Mouse (Mus musculus): ENCODE measurements at regions not wholly inside any gene's neighbourhood (a gene's known extent, or its start where the extent isn't known, plus 50 kb on each side); places are given as distances from the start of the nearest gene placed in this dataset.

DNA sequence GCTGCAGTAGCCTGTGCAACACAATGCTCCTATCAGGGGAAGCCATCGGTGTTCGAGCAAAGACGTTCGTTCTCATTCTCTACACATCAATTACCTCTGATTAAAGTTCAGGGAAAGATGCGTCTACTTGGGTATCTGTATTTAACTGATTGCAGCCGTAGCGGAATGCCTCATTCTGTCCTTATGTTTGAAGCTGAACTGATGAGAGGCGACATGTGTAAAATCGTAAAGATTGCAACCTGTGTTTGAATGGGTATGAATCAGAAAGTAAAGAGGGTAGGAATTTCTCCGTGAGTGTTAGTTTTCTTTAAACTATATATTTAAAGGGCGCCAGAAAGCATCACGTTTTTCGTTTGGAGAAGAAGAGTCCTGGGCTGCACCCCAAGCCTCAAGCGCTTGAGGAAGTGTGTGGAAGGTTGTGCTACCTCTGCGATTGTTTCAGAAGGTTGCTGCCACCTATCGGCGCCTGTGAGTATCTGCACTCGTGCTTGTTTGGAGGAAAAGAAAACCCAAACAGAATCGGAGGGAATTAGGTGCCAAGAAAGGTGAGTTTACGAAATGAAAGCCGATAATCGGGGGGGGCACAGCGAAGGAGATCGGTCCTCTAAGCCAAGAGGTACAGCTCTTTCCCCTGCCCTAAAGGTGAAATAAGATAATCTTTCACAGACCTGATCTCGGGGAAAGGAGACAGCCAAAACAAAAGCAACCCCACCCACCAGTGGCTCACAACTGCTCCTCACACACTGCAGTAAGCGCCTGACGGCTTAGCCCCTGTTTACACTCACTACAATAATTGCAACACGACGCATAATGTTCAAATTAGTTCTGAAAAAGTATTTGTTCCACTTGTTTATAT lies 346.4 kb upstream of the Prkcq start:
- peak; percentile 61 for DNase-seq (ENCODE audit: low spot score)

DNA sequence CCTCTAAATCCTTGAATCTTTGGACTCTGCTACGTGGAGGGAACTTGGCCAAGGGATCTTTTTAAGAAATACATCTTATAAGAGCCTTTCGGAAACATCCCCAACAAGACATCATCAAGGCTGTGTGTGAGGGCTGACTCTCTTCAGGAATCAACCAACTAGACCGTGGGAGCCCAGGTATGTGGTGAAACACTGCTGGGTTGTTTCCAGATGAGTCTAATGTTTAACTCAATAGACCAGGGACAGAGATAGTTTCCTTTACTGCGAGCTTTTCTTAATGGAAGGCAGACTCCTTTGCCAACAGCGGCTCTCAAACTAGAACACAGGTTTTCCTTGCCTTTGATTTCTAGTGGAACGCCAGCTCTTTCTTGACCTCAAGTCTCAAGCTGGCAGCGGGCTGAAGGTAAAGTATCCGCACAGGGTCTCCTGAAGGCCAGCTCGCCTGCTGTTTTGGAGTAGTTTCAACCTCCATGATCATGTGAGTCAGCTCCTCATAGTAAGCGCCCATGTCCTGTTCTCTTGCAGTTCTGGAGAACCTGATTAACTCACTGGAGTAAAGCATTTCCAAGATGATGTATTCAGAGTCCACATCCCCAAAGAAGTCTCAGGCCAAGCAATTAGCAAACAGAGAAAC lies 345.7 kb upstream of the Prkcq start:
- no peak for DNase-seq (ENCODE audit: low spot score)

- no peak for DNase-seq (ENCODE audit: low spot score)
Measured at GRCm38 (mm10) chr2:10839976-10840375, 331.9 kb upstream of the Prkcq start.

DNA sequence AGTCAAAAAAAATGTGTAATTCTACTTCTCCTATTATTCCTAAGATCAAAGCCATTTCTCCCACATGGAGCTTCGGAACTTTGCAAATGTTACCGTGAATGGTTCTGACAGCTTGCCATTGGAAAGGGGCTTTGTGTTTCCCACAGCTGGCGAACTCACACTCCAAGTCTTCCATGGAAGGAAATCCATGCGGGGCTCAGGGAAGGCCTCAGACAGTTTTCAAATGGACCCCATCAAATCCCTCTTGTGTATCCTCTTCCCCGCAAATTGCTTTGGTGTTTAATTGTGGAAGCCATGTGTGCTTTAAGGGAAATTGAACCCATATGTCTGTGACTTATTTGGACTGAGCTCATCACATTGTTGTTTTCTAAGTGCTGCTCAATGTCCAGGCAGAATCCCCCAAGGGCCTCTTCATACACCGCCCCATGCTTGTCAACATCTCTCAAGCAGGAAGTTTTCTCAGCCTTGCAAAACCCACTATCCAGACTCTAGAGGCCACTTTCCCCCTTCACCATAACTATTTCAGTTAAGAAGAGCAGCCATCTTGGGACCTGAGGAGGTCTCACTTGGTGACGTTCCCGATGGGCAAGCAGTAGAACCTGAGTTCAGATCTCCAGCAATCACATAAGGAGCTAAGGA lies 310.1 kb upstream of the Prkcq start:
- no peak for DNase-seq (ENCODE audit: low spot score)

DNA sequence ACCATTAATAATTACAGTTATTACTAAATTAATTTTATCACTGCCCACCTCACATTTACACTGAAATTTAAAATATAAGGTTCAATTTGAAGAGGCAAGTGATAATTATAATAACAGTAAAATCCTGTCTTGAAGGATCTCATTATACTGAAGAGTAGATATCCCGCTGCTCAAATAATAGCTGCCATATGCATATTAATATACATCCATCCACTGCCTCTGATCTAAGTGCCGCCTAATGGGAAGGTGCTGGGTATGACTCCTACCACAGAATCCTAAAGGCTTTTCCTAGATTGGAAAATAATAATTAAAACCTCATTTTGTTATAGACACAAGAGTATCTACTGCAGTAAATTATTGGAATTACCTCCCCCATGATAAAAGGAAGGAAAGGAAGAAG lies 307.5 kb upstream of the Prkcq start:
- no peak for DNase-seq (ENCODE audit: low spot score)

GRCm38 (mm10) chr2:10874303-10874702 lies 297.6 kb upstream of the Prkcq start:
- no peak for DNase-seq (ENCODE audit: low spot score)

DNA sequence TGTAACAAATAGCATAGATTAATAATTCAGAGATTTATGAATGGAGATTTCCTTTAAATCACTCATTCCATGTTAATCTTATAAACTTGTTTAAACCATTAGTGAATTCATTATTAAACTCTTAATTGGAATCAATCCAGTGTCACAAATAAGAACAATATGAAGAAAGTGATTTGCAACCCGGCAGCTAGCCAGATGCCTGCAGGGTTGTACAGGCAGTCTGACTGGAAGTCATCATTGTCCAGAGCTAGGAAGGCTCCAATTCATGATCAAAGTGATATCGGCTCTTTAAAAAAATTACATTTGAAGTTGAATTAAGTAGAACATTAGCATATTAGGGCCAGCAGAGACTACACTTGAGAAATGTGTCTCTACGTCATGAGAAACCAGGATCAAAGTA lies 270.0 kb upstream of the Prkcq start:
- no peak for DNase-seq (ENCODE audit: low spot score)

GRCm38 (mm10) chr2:10919955-10920354 lies 252.0 kb upstream of the Prkcq start:
- DNase-seq (ENCODE audit: low spot score), result no peak

GRCm38 (mm10) chr2:10920686-10921485 lies 251.0 kb upstream of the Prkcq start:
- no peak for DNase-seq (ENCODE audit: low spot score)

DNA sequence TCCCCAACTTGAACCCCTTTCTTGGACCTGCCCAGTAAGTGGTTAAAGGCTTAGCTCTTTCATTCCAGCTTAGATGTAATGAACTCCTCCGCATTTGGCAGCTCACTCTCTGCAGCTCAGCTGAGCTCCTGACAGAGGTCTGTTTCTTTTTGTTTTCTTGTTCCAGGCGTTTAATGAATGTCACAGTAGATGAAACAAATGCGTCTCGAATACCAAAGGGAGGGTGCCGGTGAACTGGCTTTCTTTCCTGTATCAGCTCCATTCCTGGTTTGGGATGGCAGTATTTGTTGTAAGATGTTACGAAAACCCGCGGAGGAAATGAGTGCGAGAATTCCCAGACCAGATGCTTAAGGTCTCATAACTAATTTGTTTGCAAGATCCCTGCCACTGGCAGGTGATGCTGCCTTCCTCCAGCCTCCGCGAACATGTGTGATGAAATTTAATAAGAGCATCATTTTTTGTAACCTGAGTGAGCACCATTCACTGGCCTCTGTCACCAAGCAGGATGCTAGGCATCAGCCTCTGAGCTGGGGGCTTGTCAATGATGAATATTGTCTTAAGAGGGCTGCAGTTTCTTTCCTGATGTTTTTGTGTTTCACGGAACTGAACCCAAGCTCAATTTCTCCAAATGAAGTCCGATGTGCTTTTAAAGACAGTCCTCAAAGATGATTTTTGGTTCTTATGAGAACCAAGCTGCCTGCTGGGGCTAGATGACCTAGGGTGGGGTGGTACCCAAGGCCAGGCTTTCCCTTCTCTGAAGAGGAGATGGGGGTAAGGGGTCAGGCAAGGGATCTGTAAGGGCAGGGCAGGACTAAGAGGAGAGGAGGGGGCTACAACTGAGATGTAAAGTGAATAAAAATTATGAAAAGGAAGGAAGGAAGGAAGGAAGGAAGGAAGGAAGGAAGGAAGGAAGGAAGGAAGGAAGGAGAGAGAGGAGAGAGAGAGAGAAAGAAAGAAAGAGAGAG lies 250.1 kb upstream of the Prkcq start:
- DNase-seq (ENCODE audit: low spot score), result no peak

GRCm38 (mm10) chr2:10923984-10924383 lies 247.9 kb upstream of the Prkcq start:
- DNase-seq (ENCODE audit: low spot score), result no peak

DNA sequence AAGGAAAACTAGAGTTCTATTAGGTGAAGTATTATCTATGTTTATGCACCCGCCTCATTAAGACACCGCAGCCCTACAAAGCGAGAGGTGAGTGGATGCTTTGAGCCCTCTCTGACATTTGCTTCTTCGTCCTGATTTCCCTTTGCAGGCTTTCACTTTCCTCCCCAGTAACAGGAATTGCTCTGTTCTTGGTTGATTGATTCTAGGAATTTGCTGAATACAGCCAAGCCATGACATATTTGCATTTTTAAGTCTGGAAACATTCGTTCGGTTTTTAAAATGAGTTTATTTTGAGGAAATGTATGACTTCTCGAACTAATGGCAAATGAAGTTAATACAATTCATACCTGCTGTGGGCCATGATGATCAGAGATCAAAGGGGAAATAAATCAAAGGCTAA lies 246.5 kb upstream of the Prkcq start:
- DNase-seq (ENCODE audit: low spot score), result no peak

GRCm38 (mm10) chr2:10937405-10937804 lies 234.5 kb upstream of the Prkcq start:
- no peak for DNase-seq (ENCODE audit: low spot score)

- no peak for DNase-seq (ENCODE audit: low spot score)
Measured at GRCm38 (mm10) chr2:10965224-10965623, 206.7 kb upstream of the Prkcq start.

- DNase-seq (ENCODE audit: low spot score), result no peak
Measured at GRCm38 (mm10) chr2:10966891-10967290, 205.0 kb upstream of the Prkcq start.

DNA sequence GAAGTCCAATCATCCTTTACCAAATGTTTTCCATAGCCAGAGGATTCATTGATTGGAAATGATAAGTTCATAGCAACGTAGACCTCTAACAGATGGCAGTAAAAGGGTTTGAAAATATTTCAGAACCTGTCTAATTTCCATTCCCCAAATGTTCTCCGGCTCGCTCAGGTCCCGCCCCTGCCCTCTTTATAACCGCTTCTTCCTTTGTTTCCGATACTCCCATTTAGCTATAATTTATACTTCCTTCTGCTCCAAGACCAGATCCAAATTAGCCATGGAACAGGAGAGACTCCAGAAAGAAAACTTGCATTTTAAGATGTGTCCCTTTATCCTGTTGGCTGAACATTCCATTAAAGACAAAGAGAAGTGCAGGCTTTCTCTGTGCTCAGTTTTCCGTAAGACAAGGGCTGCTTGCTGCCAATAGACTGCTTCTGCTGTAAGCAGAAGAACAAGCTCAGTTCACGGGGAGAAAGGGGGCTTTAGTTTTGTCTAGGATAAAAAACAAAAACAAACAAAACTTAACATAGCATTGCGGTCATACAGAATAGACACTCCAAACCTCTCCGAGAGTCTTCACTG lies 202.7 kb upstream of the Prkcq start:
- DNase-seq (ENCODE audit: low spot score), result no peak

GRCm38 (mm10) chr2:10972051-10972450 lies 199.9 kb upstream of the Prkcq start:
- no peak for DNase-seq (ENCODE audit: low spot score)

DNA sequence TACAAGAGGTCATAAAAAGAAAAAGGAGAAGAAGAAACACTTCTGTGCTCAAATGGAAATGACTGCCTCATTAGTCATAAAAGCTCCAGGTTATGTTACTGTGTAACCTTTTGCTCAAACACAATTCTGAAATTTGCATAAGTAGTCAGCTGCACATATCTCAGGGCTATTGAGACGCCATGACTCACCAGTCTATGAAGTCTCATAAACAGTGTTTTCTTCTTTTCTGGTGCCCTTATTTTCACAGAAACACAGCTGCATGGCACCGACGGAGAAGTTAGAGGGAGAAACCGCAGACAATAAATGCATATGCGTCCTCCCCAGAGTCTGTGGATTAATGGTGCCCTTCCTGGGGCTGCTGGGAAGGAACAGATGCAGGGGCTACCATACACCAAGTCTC lies 193.1 kb upstream of the Prkcq start:
- no peak for DNase-seq (ENCODE audit: low spot score)

- DNase-seq (ENCODE audit: low spot score), result no peak
Measured at GRCm38 (mm10) chr2:10986101-10986500, 185.8 kb upstream of the Prkcq start.

DNA sequence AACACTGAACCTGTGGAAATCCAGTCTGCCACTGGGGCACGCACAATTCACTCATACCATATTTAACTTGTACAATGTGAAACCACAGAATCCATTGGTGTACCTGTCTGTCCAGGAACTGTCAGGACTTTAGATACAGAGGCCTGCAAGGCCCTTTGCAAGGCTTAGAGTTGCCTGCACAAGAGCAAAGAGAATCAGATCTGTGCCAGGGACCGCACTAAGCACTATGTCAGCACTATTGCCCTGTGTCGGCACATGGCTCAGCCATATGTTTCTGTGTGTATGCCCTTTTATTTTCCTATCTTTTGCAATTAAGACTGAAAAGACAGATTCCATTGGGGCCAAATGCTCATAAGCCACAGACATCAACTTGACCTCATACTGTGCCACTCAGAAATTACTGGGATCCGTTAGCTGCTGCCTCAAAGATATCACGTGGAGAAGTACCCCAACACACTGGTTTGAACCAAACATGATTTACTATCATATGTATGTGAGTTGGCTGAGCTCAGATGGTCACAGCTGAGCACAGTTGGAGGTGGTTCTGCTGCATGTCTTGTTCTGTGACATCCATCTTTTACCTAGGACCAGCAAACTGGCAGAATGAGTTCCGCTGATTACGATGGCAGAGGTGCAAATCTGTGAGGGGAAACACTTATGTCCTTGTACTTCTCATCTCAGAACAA lies 181.7 kb upstream of the Prkcq start:
- no peak for DNase-seq (ENCODE audit: low spot score)

Measured in urinary bladder, postnatal 25 days (tissue).